1 mouse cellular context compared by ENCODE assay signal in genomic region chr5:104047200-104048105, GRCm38 (mm10).
TF ChIP-seq lines count a peak whose summit lies in the region.

No protein-coding gene starts in this region.

TF ChIP-seq in CH12.LX, 34 proteins besides CTCF, POLR2A, EP300 and RAD21 (continued from another document):
- TF ChIP-seq MYC (IDR thresholded peaks at IDR 0.05; ENCODE audit: low read depth, low read length): no peak
- TF ChIP-seq TBP (conservative IDR thresholded peaks at IDR 0.05; ENCODE audit: low read depth, low read length): no peak
- TF ChIP-seq USF2 (conservative IDR thresholded peaks at IDR 0.05; ENCODE audit: low read depth, low read length): no peak
- TF ChIP-seq MEF2A (IDR thresholded peaks at IDR 0.05; ENCODE audit: borderline replicate concordance, low read depth, low read length): no peak
- peak; percentile 69; the same call in 1 of the 2 replicates for TF ChIP-seq CHD1 (IDR thresholded peaks at IDR 0.05; ENCODE audit: low read depth, low read length)
- no peak for TF ChIP-seq KAT2A (IDR thresholded peaks at IDR 0.05; ENCODE audit: insufficient replicate concordance, low read length)
- TF ChIP-seq ZKSCAN1 (IDR thresholded peaks at IDR 0.05; ENCODE audit: borderline replicate concordance, low read depth, low read length): no peak
- TF ChIP-seq UBTF (IDR thresholded peaks at IDR 0.05; ENCODE audit: low read depth, low read length): no peak
- TF ChIP-seq ZMIZ1 (IDR thresholded peaks at IDR 0.05; ENCODE audit: low read depth, low read length): no peak
- no peak for TF ChIP-seq MAX (IDR thresholded peaks at IDR 0.05; ENCODE audit: low read length)
- no peak for TF ChIP-seq BHLHE40 (IDR thresholded peaks at IDR 0.05; ENCODE audit: low read depth, low read length)
- no peak for TF ChIP-seq ZC3H11A (IDR thresholded peaks at IDR 0.05; ENCODE audit: low read depth, low read length)
- TF ChIP-seq JUND (conservative IDR thresholded peaks at IDR 0.05; ENCODE audit: low read depth, low read length): no peak
- TF ChIP-seq IRF4 (IDR thresholded peaks at IDR 0.05; ENCODE audit: low read depth, low read length): 0 out of 2 replicates have a peak, but pooled peaks have one; percentile 19
- TF ChIP-seq CHD2 (IDR thresholded peaks at IDR 0.05; ENCODE audit: low read length): no peak
- TF ChIP-seq POLR2AphosphoS2 (IDR thresholded peaks at IDR 0.05; ENCODE audit: low read depth, low read length): no peak
- TF ChIP-seq GABPA (IDR thresholded peaks at IDR 0.05; ENCODE audit: insufficient replicate concordance, low read depth, low read length): no peak
- TF ChIP-seq SIN3A (IDR thresholded peaks at IDR 0.05; ENCODE audit: low read length): peak; percentile 37; the same call in 1 of the 2 replicates
